Mouse (Mus musculus): ENCODE data around the gene Adora1. TPM values are rescaled to one million over a fixed set of nuclear protein-coding genes. Genes with fewer than 3 reads are reported as not detected.
"Not testable (repeated sequence)": the region's sequence is repeated elsewhere in the genome, so short reads cannot be mapped to it uniquely, and the experiment has no call there.

The Adora1 gene
- polyA plus RNA-seq, 1 experiment from 2014 or later: 3.3 TPM

GRCm38 (mm10) chr1:134265797-134266196 lies 30.6 kb upstream of the Adora1 start:
- WGBS: 31% methylated on average over 2 of the region's 2 CpGs
- Histone ChIP-seq H3K4me2 (no peak overlapping the region), H3K27me3 (no peaks in the 10 kb centered on the region), H3K4me3 (no peak overlapping the region), H3K27ac (no peak overlapping the region), H3K9ac (0 out of 2 replicates have a peak overlapping the region, but pooled peaks have one; percentile 26), H3K36me3 (ENCODE audit: poor library complexity, severe bottlenecking) (no peaks in the 10 kb centered on the region), H3K9me3 (replicated peaks) (peaks cover 8% of the 10 kb centered on the region; the same call in 1 of the 2 replicates), H3K4me1 (no peaks in the 10 kb centered on the region)
- ATAC-seq: peak; percentile 45; the same call in 1 of the 2 replicates

GRCm38 (mm10) chr1:134264341-134264740 lies 29.1 kb upstream of the Adora1 start:
- Histone ChIP-seq H3K27me3 (no peaks in the 10 kb centered on the region), H3K36me3 (ENCODE audit: poor library complexity, severe bottlenecking) (no peaks in the 10 kb centered on the region), H3K9me3 (replicated peaks) (peaks cover 13% of the 10 kb centered on the region; the same call in 1 of the 2 replicates), H3K27ac (no peak overlapping the region), H3K4me1 (no peaks in the 10 kb centered on the region), H3K4me2 (no peak overlapping the region), H3K9ac (no peak overlapping the region), H3K4me3 (no peak overlapping the region)
- no peak for ATAC-seq
- WGBS: 90% methylated on average over 6 of the region's 6 CpGs

- ATAC-seq; H3K4me1 ChIP-seq; H3K27ac ChIP-seq; H3K27me3 ChIP-seq; H3K36me3 ChIP-seq (ENCODE audit: poor library complexity, severe bottlenecking); H3K4me3 ChIP-seq; H3K9ac ChIP-seq; H3K4me2 ChIP-seq; H3K9me3 ChIP-seq (replicated peaks): not testable (repeated sequence)
- 56% methylated on average over 1 of the region's 1 CpGs for WGBS
Observed at GRCm38 (mm10) chr1:134249681-134250080, 14.4 kb upstream of the Adora1 start.

- Histone ChIP-seq H3K4me3 (no peak overlapping the region), H3K4me2 (no peak overlapping the region), H3K9ac (no peak overlapping the region), H3K9me3 (replicated peaks) (no peaks in the 10 kb centered on the region), H3K27ac (no peak overlapping the region), H3K27me3 (peaks cover 8% of the 10 kb centered on the region; the same call in 1 of the 2 replicates), H3K4me1 (peaks cover 10% of the 10 kb centered on the region), H3K36me3 (ENCODE audit: poor library complexity, severe bottlenecking) (no peaks in the 10 kb centered on the region)
- no peak for ATAC-seq
- WGBS: 52% methylated on average over 4 of the region's 4 CpGs
Observed at GRCm38 (mm10) chr1:134246590-134246989, 11.4 kb upstream of the Adora1 start.

GRCm38 (mm10) chr1:134245004-134245717 lies 9.9 kb upstream of the Adora1 start:
- Histone ChIP-seq H3K27ac (no peak overlapping the region), H3K4me3 (no peak overlapping the region), H3K9ac (no peak overlapping the region), H3K4me1 (peaks cover 10% of the 10 kb centered on the region), H3K9me3 (replicated peaks) (no peaks in the 10 kb centered on the region), H3K4me2 (no peak overlapping the region), H3K27me3 (peaks cover 8% of the 10 kb centered on the region; the same call in 1 of the 2 replicates), H3K36me3 (ENCODE audit: poor library complexity, severe bottlenecking) (no peaks in the 10 kb centered on the region)
- WGBS: 85% methylated on average over 14 of the region's 14 CpGs
- ATAC-seq: peak; percentile 24; the same call in 1 of the 2 replicates

GRCm38 (mm10) chr1:134243948-134244914 lies 9.0 kb upstream of the Adora1 start:
- H3K4me3 ChIP-seq: no peak overlapping the region
- peak; percentile 86 for ATAC-seq

GRCm38 (mm10) chr1:134243505-134243904 lies 8.3 kb upstream of the Adora1 start:
- Histone ChIP-seq H3K9ac (no peak overlapping the region), H3K4me3 (no peak overlapping the region), H3K27me3 (peaks cover 13% of the 10 kb centered on the region; the same call in 1 of the 2 replicates), H3K4me2 (no peak overlapping the region), H3K36me3 (ENCODE audit: poor library complexity, severe bottlenecking) (no peaks in the 10 kb centered on the region), H3K27ac (no peak overlapping the region), H3K4me1 (peaks cover 10% of the 10 kb centered on the region), H3K9me3 (replicated peaks) (no peaks in the 10 kb centered on the region)
- no peak for ATAC-seq
- WGBS: 77% methylated on average over 6 of the region's 6 CpGs

More at GRCm38 (mm10) chr1:134243948-134244914, 9.0 kb upstream of the Adora1 start:
- Histone ChIP-seq H3K4me1 (peaks cover 10% of the 10 kb centered on the region), H3K9ac (peak overlapping the region; percentile 27), H3K9me3 (replicated peaks) (no peaks in the 10 kb centered on the region), H3K4me2 (peak overlapping the region; percentile 50), H3K36me3 (ENCODE audit: poor library complexity, severe bottlenecking) (no peaks in the 10 kb centered on the region), H3K27me3 (peaks cover 8% of the 10 kb centered on the region; the same call in 1 of the 2 replicates), H3K27ac (no peak overlapping the region)
- 23% methylated on average over 35 of the region's 35 CpGs for WGBS

- H3K4me2 ChIP-seq: no peak overlapping the region
- peaks cover 21% of the 10 kb centered on the region for H3K27me3 ChIP-seq
- no peaks in the 10 kb centered on the region for H3K9me3 ChIP-seq (replicated peaks)
- 81% methylated on average over 2 of the region's 2 CpGs for WGBS
- H3K9ac ChIP-seq: no peak overlapping the region
- H3K36me3 ChIP-seq (ENCODE audit: poor library complexity, severe bottlenecking): no peaks in the 10 kb centered on the region
- ATAC-seq: no peak
- no peak overlapping the region for H3K27ac ChIP-seq
- peaks cover 10% of the 10 kb centered on the region for H3K4me1 ChIP-seq
- H3K4me3 ChIP-seq: no peak overlapping the region
Observed at GRCm38 (mm10) chr1:134242286-134242685, 7.1 kb upstream of the Adora1 start.

- Histone ChIP-seq H3K9me3 (replicated peaks) (no peaks in the 10 kb centered on the region), H3K4me1 (peaks cover 10% of the 10 kb centered on the region), H3K36me3 (ENCODE audit: poor library complexity, severe bottlenecking) (no peaks in the 10 kb centered on the region), H3K27me3 (peaks cover 30% of the 10 kb centered on the region), H3K4me3 (no peak overlapping the region), H3K9ac (no peak overlapping the region), H3K27ac (no peak overlapping the region), H3K4me2 (no peak overlapping the region)
- no peak for ATAC-seq
- WGBS: 76% methylated on average over 8 of the region's 8 CpGs
Observed at GRCm38 (mm10) chr1:134241298-134241697, 6.1 kb upstream of the Adora1 start.

- 87% methylated on average over 9 of the region's 9 CpGs for WGBS
- H3K27ac ChIP-seq: no peak overlapping the region
- no peak overlapping the region for H3K9ac ChIP-seq
- H3K4me3 ChIP-seq: no peak overlapping the region
- no peaks in the 10 kb centered on the region for H3K9me3 ChIP-seq (replicated peaks)
- no peaks in the 10 kb centered on the region for H3K36me3 ChIP-seq (ENCODE audit: poor library complexity, severe bottlenecking)
- H3K4me1 ChIP-seq: peaks cover 11% of the 10 kb centered on the region
- no peak for ATAC-seq
- H3K4me2 ChIP-seq: no peak overlapping the region
- peaks cover 36% of the 10 kb centered on the region for H3K27me3 ChIP-seq
Observed at GRCm38 (mm10) chr1:134240701-134241100, 5.5 kb upstream of the Adora1 start.

- peaks cover 31% of the 10 kb centered on the region for H3K4me1 ChIP-seq
- no peak overlapping the region for H3K4me2 ChIP-seq
- H3K4me3 ChIP-seq: no peak overlapping the region
- H3K9ac ChIP-seq: no peak overlapping the region
- H3K36me3 ChIP-seq (ENCODE audit: poor library complexity, severe bottlenecking): no peaks in the 10 kb centered on the region
- H3K9me3 ChIP-seq (replicated peaks): no peaks in the 10 kb centered on the region
- no peak for ATAC-seq
- peaks cover 55% of the 10 kb centered on the region for H3K27me3 ChIP-seq
- no peak overlapping the region for H3K27ac ChIP-seq
- 86% methylated on average over 3 of the region's 3 CpGs for WGBS
Observed at GRCm38 (mm10) chr1:134237438-134237837, 2.2 kb upstream of the Adora1 start.

- Histone ChIP-seq H3K9ac (no peak overlapping the region), H3K4me2 (peak overlapping the region; percentile 78), H3K36me3 (ENCODE audit: poor library complexity, severe bottlenecking) (no peaks in the 10 kb centered on the region), H3K4me1 (peaks cover 35% of the 10 kb centered on the region), H3K27me3 (peaks cover 55% of the 10 kb centered on the region), H3K4me3 (no peak overlapping the region), H3K9me3 (replicated peaks) (no peaks in the 10 kb centered on the region), H3K27ac (no peak overlapping the region)
- ATAC-seq: 0 out of 2 replicates have a peak, but pooled peaks have one; percentile 9
- 22% methylated on average over 3 of the region's 3 CpGs for WGBS
Observed at GRCm38 (mm10) chr1:134236142-134236541, 911 bp upstream of the Adora1 start.
